Mouse (Mus musculus) embryo, embryonic 10 days (tissue): ENCODE results near the gene Agrn.

Source experiments
- DNase-seq: peaks from one replicate; pipeline ENCODE4 v3.0.0-alpha.2; 2015; ENCODE audit warnings: low spot score

Agrn gene

DNA sequence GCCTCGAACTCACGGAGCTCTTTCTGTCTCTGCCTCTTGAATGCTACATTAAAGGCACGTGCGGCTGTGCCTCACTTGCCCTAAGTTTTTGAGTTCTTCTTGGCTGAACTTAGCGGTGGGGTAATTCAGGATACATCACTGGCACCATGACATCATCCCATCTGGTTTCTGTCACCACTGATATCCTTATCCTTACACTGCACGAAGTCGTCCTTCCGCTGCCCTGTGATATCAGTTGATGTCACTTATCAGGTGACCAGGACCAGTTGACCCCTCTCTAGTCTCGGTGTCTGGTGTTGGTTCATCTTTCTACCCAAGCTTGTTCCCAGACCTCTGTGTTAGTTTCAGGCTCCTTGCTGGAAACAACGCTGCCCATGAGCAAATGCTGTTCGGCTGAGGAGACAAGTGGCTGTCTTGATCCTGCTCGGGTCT, 5.2 kb upstream of the Agrn start:
- DNase-seq = peak; percentile 48

DNA sequence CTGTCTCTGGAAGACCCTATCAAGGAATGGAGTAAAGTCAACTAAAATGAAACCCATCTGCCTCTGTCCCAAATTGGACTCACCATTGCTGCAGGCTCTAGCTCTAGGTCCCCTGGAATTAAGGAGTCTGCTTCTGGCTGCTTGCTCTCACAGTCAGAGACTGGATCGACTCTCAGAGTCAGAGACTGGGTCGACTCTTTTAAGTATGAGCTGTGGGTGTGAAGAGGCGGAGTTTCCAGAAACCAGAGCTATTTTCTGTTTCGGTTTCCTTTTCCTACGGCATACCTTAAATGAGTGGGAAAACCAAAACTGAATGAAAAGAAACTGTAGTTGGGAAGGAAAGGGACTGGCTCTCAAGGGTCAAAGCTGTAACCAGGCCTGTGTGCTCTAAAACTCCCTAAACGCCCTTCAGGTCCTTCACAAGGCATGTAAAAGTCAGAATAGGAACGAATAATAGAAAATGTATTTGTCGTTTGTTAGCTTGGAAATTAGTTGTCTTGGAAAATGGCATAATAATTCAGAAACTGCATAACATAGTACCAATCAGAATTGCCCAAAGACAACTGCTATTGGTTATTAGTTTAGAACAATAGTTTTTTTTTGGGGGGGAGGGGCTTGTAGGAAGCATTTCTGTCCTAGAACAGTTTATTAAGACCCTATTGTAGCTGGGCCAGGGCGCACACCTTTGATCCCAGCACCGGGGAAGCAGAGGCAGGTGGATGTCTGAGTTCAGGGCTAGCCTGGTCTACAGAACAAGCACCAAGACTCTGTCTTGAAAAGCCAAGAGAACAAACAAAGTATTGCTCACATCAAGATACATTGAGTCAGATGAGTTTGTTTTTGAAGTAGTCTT, 3.6 kb upstream of the Agrn start, which contains the start of gene Isg15:
Gene Isg15 (minus strand): TSS at position 196 of the 853 bp plus-strand sequence.
- no peak for DNase-seq

DNA sequence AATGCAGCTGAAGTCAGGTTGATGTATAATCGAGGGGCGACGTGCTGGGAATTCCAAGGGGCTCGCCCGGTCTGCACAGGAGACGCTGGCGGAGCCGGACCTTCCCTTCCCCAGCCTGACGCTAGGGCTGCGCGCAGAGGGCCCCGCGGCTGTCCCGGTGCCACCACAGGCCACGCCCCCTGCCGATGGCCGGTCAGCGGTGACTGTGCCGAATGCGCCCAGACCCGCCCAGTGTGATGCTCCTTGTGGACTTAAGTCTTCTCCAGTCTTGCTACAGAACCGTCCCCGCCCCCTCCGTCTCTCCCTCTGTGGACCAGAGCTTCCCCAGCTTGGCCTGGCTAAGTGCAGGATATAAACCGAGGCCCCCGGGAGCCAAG, 529 bp upstream of the Agrn start:
- DNase-seq = peak; percentile 98

DNA sequence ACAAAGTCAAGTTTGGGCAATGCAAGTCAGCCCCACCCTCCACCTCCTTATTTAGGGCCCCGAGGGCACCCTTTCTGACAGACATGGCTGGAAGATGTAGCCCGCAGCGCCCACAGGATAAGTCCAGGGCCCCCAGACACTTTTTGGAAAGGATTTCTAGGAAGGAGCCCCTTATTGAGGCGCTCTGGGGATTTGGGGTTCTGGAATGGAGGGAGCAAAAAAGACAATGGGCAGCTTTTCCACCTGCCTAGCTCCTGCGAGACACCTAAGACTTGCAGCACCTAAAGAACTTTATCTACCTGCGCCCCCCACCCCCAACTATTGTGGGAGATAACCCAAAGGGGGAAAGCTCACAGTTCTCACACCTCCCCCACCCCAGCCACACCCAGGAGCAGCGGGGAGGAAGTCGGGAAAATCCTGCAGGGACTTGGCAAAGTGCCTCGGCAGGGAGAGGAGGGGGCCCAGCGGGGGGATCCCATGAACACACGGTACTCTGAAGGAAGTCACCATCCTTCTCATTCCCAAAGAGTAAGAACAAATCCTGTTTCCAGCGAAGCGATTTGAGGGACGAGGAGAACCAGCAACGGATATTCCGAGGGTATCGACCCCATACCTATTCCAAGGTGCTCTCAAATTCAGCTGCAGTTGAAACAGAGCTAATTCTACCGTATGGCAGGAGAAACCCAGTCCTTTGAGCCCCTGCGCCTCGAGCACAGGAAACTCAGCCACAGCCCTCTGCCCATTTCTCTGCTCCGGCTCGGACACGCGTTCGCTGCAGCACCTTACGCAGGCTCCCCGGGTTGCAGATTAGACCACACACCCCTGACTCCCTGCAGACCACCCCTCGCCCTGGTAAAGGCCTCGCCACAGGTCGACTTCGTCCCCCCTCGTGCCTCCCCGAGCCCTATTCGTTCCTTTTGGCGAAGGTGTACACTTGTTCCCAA, 1.1 kb downstream of the Agrn start:
- DNase-seq = peak; percentile 47

DNA sequence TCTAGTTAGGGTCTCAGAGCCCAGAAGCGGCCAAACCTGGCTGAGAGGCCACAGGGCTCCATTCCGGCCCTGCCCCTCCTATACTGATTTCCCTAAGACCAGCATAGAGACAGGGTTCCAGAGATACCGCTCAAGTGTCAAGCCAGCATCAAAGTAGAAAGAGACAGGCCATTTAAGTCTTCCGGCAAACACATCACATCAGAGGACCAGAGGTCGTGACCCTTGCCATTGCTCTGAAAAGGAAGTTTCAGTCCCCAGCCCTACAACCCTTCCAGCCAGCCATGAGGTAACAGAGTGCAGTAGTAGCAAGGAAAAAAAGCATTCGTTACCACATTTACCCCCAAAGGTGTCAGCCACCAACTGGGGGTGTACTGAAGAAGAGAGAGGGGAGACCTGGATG, 2.9 kb downstream of the Agrn start:
- DNase-seq = peak; percentile 82

DNA sequence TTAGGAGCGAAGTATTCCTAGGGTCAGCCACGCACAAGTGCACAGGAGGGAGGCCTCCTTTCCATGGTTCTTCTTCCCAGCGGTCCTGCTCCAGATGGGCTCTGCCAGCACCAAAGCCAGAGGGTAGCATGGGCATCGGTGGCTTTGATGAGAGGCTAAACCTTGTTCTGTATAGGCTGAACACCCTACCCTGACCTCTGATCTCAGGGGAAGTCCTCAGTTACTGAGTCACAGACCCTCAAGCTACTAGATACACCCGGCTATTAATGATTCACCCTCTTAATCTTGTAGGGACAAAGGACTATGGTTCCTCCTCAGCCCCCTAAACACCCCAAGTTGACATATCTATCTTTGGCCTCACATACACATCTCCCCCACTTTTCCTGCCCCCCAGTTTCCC, 3.4 kb downstream of the Agrn start:
- DNase-seq = no peak

DNA sequence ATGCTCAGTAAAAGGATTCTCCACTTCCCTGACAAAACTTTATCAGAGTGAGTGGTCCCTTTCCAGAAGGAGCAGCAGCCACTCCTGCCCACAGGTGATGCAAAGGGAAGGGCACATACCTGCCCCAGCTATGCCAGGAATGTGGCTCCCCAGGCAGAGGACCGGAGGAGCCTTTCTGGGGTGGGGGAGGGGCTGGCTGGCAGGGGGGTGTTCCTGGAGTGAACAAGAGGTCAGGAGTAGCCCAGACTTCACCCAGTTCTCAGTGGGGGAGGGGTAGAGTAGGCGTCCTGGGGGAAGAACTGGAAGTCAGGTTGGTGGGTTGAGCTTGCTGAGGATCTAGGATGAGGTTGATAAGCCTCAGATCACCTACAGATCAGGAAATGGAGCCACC, 4.1 kb downstream of the Agrn start:
- no peak for DNase-seq

DNA sequence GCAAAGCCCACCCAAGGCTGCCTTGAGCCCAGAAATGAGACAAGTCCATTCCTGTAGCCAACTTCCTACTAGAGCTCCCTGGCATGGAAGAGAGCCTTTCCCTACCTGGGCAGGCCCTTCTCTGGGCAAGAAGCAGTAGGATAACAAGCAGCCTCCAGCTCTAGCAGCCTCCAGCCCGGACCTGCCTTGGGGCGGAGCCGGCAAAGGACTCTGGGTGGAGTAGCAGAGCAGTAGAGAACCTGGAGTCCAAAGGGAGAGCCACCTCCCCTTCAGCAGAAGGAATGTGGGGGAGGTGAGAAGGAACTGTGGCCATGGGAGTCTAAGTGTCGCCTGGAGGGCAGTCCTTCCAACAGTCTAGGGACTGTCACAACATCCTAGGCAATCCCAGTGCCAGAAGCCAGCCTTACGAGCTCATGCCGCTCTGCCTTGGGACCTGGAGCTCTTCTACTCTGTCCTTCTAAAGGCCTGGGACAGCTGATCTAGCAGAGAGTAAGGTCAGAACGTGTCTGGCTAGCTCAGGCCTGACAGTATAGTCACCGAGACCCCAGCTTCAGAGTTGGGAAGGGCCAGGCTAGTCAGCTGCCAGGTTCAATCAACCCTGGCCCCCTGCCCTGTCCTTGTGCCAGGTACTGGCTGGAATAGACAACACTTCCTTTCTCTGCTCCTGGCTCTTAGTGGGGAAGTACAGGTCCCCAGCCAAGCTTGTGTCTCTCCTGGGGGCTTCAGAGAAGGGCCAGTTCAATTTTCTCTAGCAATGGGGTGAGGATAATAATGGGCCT, 4.7 kb downstream of the Agrn start:
- no peak for DNase-seq

DNA sequence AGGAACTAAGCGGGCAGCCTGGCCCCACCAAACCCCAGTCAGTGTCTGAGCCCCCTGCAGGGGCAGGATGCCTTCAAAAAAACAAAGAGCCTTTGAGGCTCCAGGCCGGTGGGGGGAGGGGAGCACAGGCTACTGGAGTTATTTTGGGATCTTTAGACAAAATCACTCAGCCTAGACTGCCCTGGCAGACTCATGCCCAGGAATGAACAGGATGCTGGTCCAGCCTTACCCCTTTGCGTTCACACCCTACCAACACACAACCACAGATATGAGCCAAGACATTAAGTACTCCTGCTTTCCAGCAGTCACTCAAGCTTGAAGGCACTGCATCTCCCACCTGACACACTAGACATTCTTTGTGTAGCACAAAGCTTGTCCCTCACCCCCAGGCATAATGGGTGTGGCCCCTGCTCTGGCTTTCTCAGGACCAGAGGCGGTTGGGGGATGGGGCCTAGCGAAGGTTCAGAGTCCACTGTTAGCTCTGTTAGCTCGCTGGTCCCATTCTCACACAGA, 8.4 kb downstream of the Agrn start:
- peak; percentile 77 for DNase-seq

DNA sequence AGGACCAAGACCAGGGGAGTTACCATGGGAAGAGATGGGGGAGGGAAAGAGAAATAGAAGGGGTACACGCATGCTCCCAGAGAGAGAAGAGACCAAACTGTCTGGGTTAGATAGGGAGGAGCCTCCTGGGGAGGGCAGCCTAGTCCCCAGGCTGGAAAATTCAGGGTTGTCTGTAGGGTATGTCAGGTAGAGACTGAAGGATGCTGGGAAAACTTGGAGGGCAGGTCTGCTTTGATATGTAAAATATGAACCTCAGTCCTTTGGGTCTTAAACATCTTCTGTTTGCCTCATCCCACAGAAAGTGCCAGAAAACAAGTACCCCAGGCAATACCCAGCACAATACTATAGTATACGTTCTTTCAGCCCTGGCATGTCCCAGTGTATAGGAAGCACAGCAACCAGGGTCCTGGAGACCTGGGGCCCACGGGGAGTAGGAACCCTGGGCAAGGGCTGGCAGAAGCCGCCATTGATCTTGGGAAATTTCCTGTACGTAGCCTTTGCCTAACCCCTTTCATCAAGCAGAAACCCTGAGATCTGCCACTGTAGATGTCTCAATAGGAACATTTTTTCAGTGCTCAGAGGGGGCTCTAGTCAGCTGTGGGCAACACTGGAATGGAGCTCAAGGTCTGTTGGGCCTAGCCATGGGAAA, 9.0 kb downstream of the Agrn start:
- DNase-seq = no peak

DNA sequence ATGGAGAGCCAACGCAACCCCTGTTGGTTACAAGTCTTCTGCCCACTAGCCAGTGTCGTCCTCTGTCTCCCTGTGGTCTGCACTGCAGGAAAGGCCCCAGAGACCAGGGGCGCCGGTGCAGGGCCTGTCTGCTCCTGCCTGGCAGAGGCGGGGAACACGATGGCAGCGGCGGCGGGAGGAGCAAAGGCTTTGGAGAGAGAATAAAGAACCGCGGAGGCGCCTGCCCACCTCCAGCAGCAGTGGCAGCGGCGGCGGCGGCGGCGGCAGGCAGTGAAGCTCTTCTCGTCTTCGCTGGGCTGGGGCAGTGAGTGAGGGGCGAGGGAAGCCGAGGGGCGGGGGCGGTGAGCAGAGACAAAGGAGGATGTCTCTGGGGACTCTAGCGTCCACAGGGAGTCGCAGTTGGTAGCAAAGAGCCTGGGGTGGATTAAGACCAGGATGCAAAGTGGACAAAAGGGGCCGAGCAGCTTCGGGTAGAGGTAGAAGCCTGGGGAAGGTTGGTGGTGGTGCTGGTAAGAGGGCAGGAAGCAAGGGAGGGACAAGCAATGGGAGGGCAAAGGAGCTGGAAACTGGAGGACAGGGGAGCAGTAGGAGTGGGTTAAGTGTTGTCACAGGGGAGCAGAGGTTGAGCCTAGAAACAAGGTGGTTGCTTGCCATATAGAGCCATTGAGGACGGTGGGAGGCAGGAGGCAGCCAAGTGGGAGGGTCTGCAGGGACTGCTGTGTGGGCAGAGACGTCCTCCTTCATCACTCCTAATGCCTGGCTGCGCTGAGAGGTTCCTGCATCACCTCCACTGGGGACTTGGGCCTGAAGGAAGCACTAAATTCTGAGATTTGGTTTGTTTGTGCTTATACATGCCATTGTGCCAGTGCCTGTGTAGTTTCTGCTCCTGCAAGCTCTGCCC, 11.1 kb downstream of the Agrn start:
- peak; percentile 64 for DNase-seq

DNA sequence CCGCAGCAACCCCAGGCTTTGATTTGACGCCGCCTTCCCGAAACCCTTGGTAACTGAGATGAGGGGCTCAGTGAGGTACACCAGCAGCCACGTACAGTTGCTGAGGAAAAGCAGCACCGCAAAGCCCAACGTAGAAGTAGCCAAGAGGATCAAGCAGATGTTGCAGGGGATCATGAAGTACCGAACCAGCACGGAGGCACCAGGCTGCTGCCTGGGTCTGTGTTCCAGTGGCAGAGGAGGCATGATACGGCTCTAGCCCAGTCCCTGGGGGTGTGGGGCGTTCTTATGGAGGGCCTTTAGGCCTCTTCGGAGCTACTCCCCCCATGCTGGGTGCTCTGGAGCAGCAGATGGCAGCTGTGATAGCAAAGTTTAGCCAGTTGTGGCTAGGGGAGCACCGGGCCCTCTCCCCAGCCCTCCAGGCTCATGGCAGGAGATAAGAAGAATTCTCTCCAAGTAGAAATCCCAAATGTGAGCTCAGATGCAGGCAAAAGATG, 11.8 kb downstream of the Agrn start:
- no peak for DNase-seq

DNA sequence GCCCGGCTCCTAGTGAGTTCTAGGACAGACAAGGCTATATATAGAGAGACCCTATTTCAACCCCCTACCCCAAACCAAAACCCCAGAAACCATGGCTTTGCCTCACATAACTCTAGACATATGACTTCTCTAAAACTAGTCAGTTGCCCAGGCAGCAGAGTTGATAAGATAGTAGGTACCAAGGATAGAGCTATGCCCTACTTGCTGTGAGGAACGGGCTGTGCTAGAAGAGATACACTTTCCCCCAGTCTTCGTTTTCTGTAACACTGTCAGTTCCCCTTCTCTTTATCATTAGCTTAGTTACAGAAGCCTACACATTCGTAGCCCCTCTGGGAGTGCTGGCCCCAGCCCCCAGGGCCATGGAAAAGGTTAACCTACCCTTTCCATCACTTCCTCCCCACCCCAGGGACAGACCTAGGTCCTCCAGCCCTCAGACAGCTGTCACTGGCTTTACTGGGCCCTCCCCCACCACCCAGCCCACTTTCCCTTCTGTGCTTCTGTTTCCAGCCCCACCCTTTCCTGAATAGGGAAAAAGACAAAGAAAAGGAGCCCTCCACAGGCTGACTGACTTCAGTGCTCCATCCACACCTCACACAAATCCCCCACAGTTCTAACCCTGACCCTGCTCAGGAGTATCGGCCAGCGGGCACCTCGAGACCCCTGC, 12.9 kb downstream of the Agrn start:
- no peak for DNase-seq

DNA sequence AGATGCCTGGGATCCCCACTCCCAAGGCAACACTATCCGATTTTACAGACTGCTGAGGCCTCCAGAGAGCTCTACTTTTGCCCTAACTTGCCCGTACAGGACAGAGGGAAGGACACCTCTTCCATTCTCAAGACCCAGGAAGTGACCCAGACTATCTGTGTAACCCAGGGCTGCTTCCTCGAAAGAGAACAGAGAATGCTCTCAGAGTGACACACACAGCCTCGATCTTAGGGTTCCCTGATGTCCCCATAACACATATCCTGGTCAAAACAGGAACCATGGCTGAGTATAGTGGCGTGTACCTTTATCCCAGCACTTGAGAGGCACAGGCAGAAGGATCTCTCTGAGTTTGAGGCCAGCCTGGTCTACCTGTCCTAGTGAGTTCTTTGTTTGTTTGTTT, 13.5 kb downstream of the Agrn start:
- no peak for DNase-seq

DNA sequence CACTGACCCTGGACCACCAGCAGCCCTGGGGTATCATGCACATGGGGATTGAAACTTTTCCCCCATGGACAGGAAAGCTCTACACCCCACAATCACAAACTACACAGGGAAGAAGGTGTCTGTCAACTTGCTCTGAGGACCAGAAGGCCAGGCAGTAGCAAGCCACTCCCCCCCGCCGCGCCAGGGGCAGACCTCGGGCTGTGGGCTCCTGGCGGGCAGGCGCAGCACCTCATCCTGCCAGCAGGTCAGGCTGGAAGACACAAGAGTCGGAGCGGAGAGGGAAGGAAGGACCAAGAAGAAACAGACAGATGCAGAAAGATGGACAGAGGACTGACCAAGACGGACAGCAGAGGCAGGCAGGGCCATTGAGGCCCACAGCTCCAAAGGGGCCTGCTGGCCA, 19.7 kb downstream of the Agrn start:
- no peak for DNase-seq

DNA sequence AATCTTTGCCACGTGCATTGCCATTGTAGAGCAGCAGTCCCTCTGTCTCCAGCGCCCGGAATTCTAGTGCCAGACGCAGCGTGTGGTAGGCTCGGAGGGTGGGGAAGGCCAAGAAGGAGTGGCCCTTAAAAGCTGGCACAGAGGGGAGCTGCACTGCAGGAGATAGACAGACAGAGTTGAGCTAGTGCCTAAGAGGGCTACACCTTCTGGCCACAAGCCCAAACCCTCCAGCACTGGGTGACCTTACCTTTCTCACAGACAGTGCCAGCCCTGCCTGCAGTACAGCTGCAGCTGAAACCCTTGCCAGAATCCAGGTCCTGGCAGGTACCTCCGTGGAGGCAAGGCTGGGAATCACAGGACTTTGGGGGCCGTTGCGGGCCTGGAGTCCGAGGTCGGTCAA, 25.5 kb downstream of the Agrn start:
- no peak for DNase-seq

DNA sequence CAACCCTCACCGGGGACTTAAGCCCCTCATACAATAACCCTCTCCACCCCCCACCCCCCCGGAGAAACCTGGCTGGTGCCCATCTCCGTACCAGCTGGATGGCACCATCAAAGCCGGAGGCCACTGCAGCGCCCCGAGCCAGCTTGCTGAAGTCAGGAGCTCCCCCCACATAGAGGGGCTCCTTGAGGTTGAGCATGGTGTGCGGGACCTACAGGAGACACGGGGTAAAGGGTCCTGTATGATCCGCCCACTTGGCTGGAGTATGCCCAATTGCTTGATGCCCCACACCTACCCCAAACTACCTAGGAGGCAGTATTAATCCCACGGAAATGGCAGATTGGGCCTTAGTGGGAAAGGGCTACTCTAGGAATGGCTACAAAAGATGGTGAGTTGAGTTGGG, 28.2 kb downstream of the Agrn start:
- no peak for DNase-seq

DNA sequence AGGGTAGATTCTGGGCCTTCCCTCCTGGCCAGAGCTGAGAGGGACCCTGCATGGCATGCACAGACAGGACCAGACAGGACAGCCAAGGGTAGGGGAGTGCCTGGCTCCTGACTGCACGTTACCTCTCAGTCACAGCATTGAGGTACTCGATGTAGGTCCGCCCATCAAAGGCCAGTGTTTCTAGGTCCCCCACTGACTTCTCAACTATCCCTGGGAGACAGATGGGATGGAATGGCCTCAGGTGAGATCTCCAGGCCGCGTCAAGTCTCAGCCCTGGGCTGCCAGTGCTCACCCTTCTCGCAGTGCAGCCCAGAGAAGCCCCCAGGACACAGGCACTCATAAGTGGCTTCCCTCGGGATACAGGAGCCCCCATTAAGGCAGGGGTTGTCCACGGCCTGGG, 28.7 kb downstream of the Agrn start:
- DNase-seq = no peak

DNA sequence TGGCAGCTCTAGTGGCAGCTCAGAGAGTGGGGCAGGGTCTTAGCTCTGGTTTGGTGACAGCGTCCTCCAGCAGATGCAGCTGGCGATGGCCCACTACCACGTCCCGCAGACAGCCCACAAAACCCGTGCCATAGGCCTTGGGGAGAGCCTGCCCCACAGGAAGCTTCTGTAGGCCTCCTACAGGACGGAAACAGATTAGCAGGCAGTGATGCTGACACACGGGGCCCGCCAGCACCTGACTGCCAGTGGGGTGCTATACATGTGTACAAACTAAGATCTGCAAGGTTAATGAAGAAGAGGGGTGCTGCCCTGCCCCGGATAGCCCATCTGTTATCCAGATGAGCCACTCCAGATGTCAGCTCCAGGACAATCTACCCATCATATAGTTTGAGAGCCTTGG, 30.8 kb downstream of the Agrn start:
- no peak for DNase-seq

DNA sequence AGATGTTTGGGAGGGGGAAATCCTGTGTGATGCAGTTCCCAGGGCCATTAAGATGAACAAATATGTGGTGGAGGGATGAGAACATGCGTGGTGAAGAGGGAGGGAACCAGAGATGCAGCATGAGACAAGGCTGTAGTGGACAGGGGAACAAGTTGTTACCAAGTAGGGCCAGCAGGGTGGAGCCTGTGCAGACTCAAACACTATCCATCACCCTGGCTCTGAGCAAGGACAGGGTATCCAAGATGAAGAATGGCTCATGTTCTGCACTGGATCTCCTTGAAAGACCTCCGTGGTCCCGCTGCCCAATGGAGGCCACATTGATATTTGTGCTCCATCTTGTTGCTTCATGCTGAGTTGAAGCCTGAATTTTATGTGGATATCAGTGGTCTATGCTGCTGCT, 42.5 kb downstream of the Agrn start:
- no peak for DNase-seq
